Mouse (Mus musculus) liver, embryonic 14.5 days (tissue): ENCODE measurements around the gene Aph1a. TPM values are rescaled to one million over a fixed set of nuclear protein-coding genes. Genes with fewer than 3 reads are reported as not detected.

Experiments used
- ATAC-seq: fragments of 200-750 bp; cut with Nextera tagmentation; 2 replicates; pipeline ENCODE4 v1.8.0; 2017; ENCODE audit warnings: moderate number of reproducible peaks, mild to moderate bottlenecking, moderate library complexity; ENCODE audit not compliant: insufficient read depth
- DNase-seq, 3 experiments: peaks; one replicate each; pipeline ENCODE4 v3.0.0-alpha.2; 2012 to 2013; ENCODE audit warnings: low read depth in 3 of 3, low spot score in 3 of 3
- H3K27ac ChIP-seq: fragments of 300-500 bp; sonication (generic); 2 replicates; pipeline ENCODE4 v1.5.1; 2014; ENCODE audit warnings: moderate library complexity, mild to moderate bottlenecking, control low read depth, inconsistent platforms
- H3K27me3 ChIP-seq: fragments of 300-500 bp; sonication (generic); 2 replicates; pipeline ENCODE4 v1.6.1; 2014; ENCODE audit warnings: mild to moderate bottlenecking, low read length, moderate library complexity; ENCODE audit not compliant: control insufficient read depth, insufficient read depth
- H3K36me3 ChIP-seq: fragments of 300-500 bp; sonication (generic); replicated peaks from 2 replicates; pipeline ENCODE4 v1.6.1; 2014; ENCODE audit warnings: low read depth; ENCODE audit not compliant: control insufficient read depth, insufficient read depth
- H3K4me1 ChIP-seq, 2 experiments: fragments of 200-500 bp in 1 of 2; fragments of 300-500 bp in 1 of 2; sonication (generic) in 1 of 2; replicated peaks; 2 replicates each; pipeline ENCODE4 v1.6.1; 2012 to 2014; ENCODE audit warnings: antibody characterized with exemption in 1 of 2, inconsistent platforms in 1 of 2, low read length in 1 of 2; ENCODE audit not compliant: control insufficient read depth in 2 of 2, insufficient read depth in 2 of 2
- H3K4me2 ChIP-seq: fragments of 300-500 bp; sonication (generic); 2 replicates; pipeline ENCODE4 v1.6.1; 2014; ENCODE audit warnings: low read depth, mild to moderate bottlenecking, control low read depth, moderate library complexity
- H3K4me3 ChIP-seq, 2 experiments: fragments of 200-500 bp in 1 of 2; fragments of 300-500 bp in 1 of 2; sonication (generic) in 1 of 2; 2 replicates each; pipeline ENCODE4 v1.5.1; 2012 to 2014; ENCODE audit warnings: low read depth in 2 of 2, low read length in 2 of 2, mild to moderate bottlenecking in 2 of 2, control low read depth in 1 of 2, inconsistent platforms in 1 of 2, moderate library complexity in 1 of 2; ENCODE audit not compliant: insufficient read depth in 1 of 2
- H3K9ac ChIP-seq: fragments of 300-500 bp; sonication (generic); replicated peaks from 2 replicates; pipeline ENCODE4 v1.6.1; 2014; ENCODE audit warnings: mild to moderate bottlenecking, control low read depth, moderate library complexity
- H3K9me3 ChIP-seq: fragments of 300-500 bp; sonication (generic); 2 replicates; pipeline ENCODE4 v1.6.1; 2016; ENCODE audit warnings: low read length, mixed read lengths; ENCODE audit not compliant: control insufficient read depth
- CTCF ChIP-seq: IDR thresholded peaks from 2 replicates; pipeline ENCODE4 v1.5.1; 2016; ENCODE audit warnings: antibody characterized with exemption, low read depth, control low read depth
- EP300 ChIP-seq: IDR thresholded peaks from 2 replicates; pipeline ENCODE4 v1.6.1; 2016; ENCODE audit warnings: antibody characterized with exemption, low read depth
- WGBS: fragments of 180-500 bp; shearing (Covaris S2); extraction: QIAGEN DNeasy Blood & Tissue Kit; methylation state at CpG from one replicate; pipeline ENCODE4 v1.1.7; 2014; ENCODE audit not compliant: insufficient replicate concordance; 5-methylcytosine and 5-hydroxymethylcytosine counted together
- polyA plus RNA-seq, 2 experiments: library from polyadenylated mRNA; depleted of rRNA in 1 of 2; stranded (reverse) in 1 of 2; unstranded in 1 of 2; fragments of >200 nt; fragmentation: Nextera tagmentation in 1 of 2; extraction: Ambion mirVana in 1 of 2; gene quantifications; 2 replicates each; pipeline versions ENCODE4 v1.2.1 to v1.2.3; 2012 to 2014

Gene Aph1a
- polyA plus RNA-seq, 2 experiments: 14.0 to 26.2 TPM

DNA sequence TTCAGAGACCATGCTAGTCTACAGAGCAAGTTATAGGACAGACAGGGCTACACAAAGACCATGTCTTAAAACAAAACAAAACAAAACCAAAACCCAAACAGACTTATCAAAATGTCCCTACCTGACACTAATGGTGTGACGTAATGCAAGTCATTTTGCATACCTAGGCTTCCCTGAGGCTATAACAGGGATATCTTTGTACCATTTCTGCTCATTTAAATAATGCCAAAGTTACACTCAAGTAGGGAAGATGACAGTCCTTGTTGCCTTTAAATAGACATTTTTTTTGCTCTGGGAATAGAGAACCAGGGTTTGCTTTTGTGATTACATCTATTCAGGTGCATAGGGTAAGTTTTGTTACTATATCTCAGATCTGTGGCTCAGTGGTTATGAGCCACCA is 37.7 kb downstream of the Aph1a start:
- 73% methylated on average over 1 of the region's 1 CpGs for WGBS
- TF ChIP-seq CTCF (no peak), EP300 (no peak)
- Histone ChIP-seq H3K4me2 (peak overlapping the region; percentile 90), H3K9me3 (no peaks in the 10 kb centered on the region), H3K27me3 (no peaks in the 10 kb centered on the region), H3K4me3 (peak overlapping the region in 1 of 2 experiments; percentile 96; a peak in 2 of 4 replicates), H3K4me1 (peaks cover 14 to 19% of the 10 kb centered on the region in 2 experiments), H3K36me3 (peaks cover 24% of the 10 kb centered on the region), H3K27ac (no peak overlapping the region), H3K9ac (no peak overlapping the region)
- DNase-seq: no peak
- ATAC-seq: no peak

- TF ChIP-seq EP300 (no peak), CTCF (0 out of 2 replicates have a peak, but pooled peaks have one; percentile 17)
- DNase-seq (no peak), ATAC-seq (no peak)
- Histone ChIP-seq H3K4me2 (peak overlapping the region; percentile 20; the same call in 1 of the 2 replicates), H3K9me3 (no peaks in the 10 kb centered on the region), H3K4me1 (peaks cover 14 to 19% of the 10 kb centered on the region in 2 experiments), H3K36me3 (peaks cover 31% of the 10 kb centered on the region), H3K27ac (no peak overlapping the region), H3K27me3 (no peaks in the 10 kb centered on the region), H3K4me3 (no peak overlapping the region), H3K9ac (no peak overlapping the region)
- WGBS: 51% methylated on average over 1 of the region's 1 CpGs
These were observed 38.4 kb downstream of the Aph1a start for GRCm38 (mm10) chr3:95932157-95932556.

- Histone ChIP-seq H3K4me3 (no peak overlapping the region), H3K4me2 (peak overlapping the region; percentile 20; the same call in 1 of the 2 replicates), H3K9ac (no peak overlapping the region), H3K9me3 (no peaks in the 10 kb centered on the region), H3K27ac (no peak overlapping the region), H3K36me3 (peaks cover 35% of the 10 kb centered on the region), H3K4me1 (peaks cover 14 to 19% of the 10 kb centered on the region in 2 experiments), H3K27me3 (no peaks in the 10 kb centered on the region)
- no peak for TF ChIP-seq CTCF
- WGBS: 80% methylated on average over 7 of the region's 7 CpGs
- DNase-seq: no peak
- no peak for ATAC-seq
These were observed 38.8 kb downstream of the Aph1a start for GRCm38 (mm10) chr3:95932566-95932965.

GRCm38 (mm10) chr3:95933111-95933750 is 39.5 kb downstream of the Aph1a start:
- no peaks in the 10 kb centered on the region for H3K9me3 ChIP-seq
- peaks cover 11 to 16% of the 10 kb centered on the region in 2 experiments for H3K4me1 ChIP-seq
- no peak overlapping the region for H3K4me2 ChIP-seq
- peaks cover 41% of the 10 kb centered on the region for H3K36me3 ChIP-seq
- no peak overlapping the region for H3K4me3 ChIP-seq
- TF ChIP-seq CTCF (no peak), EP300 (no peak)
- ATAC-seq (no peak), DNase-seq (no peak)
- H3K27ac ChIP-seq: no peak overlapping the region
- no peak overlapping the region for H3K9ac ChIP-seq
- WGBS: 89% methylated on average over 7 of the region's 7 CpGs
- H3K27me3 ChIP-seq: no peaks in the 10 kb centered on the region

DNA sequence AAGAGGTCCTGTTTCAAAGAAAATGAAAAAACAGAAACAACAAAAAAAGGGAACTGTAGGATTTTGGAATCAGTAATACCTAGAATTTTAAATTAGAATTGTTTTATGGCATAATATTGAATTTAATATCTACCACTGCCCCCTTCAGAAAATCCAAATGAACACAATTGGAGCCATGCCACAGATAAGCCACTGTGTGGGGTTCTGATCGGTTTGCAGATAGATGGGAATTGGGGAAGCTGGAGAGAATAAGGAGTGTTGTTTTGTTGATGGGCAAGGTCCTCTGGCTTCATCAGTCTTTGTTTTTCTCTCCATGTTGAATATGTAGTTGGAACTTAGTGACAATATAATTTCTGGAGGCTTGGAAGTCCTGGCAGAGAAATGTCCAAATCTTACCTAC is 40.7 kb downstream of the Aph1a start:
- Histone ChIP-seq H3K27ac (no peak overlapping the region), H3K4me3 (no peak overlapping the region), H3K9ac (no peak overlapping the region), H3K4me2 (no peak overlapping the region), H3K27me3 (no peaks in the 10 kb centered on the region), H3K4me1 (peaks cover 8 to 13% of the 10 kb centered on the region in 2 experiments), H3K36me3 (peaks cover 53% of the 10 kb centered on the region), H3K9me3 (no peaks in the 10 kb centered on the region)
- DNase-seq (no peak), ATAC-seq (no peak)
- 83% methylated on average over 1 of the region's 1 CpGs for WGBS
- no peak for TF ChIP-seq EP300
- no peak for TF ChIP-seq CTCF
